Mouse (Mus musculus) hindbrain, embryonic 15.5 days (tissue): ENCODE data around the gene Mpg. TPM values are rescaled to one million over a fixed set of nuclear protein-coding genes. Genes with fewer than 3 reads are reported as not detected.

Source experiments
- ATAC-seq: fragments of 200-750 bp; cut with Nextera tagmentation; 2 replicates; pipeline ENCODE4 v1.8.0; 2017; ENCODE audit warnings: low read depth, moderate number of reproducible peaks, moderate TSS enrichment; ENCODE audit not compliant: low FRiP score
- H3K27ac ChIP-seq: fragments of 300-500 bp; sonication (generic); replicated peaks from 2 replicates; pipeline ENCODE4 v1.5.1; 2015; ENCODE audit warnings: mild to moderate bottlenecking, inconsistent platforms
- H3K27me3 ChIP-seq: fragments of 300-500 bp; sonication (generic); 2 replicates; pipeline ENCODE4 v1.6.1; 2015; ENCODE audit warnings: control low read depth, inconsistent platforms
- H3K36me3 ChIP-seq: fragments of 300-500 bp; sonication (generic); 2 replicates; pipeline ENCODE4 v1.6.1; 2015; ENCODE audit warnings: control low read depth, inconsistent platforms
- H3K4me1 ChIP-seq: fragments of 300-500 bp; sonication (generic); replicated peaks from 2 replicates; pipeline ENCODE4 v1.6.1; 2015; ENCODE audit warnings: control low read depth, inconsistent platforms
- H3K4me2 ChIP-seq: fragments of 300-500 bp; sonication (generic); 2 replicates; pipeline ENCODE4 v1.6.1; 2015; ENCODE audit warnings: moderate library complexity, mild to moderate bottlenecking, inconsistent platforms
- H3K4me3 ChIP-seq: fragments of 300-500 bp; sonication (generic); 2 replicates; pipeline ENCODE4 v1.5.1; 2015; ENCODE audit warnings: mild to moderate bottlenecking, inconsistent platforms
- H3K9ac ChIP-seq: fragments of 300-500 bp; sonication (generic); 2 replicates; pipeline ENCODE4 v1.6.1; 2015; ENCODE audit warnings: inconsistent platforms
- H3K9me3 ChIP-seq: fragments of 300-500 bp; sonication (generic); 2 replicates; pipeline ENCODE4 v1.6.1; 2016; ENCODE audit warnings: control low read depth, inconsistent platforms
- WGBS: fragments of 180-500 bp; shearing (Covaris S2); methylation state at CpG from one replicate; pipeline ENCODE4 v1.1.7; 2015; 5-methylcytosine and 5-hydroxymethylcytosine counted together
- polyA plus RNA-seq: library from polyadenylated mRNA; unstranded; fragments of >200 nt; fragmentation: Nextera tagmentation; extraction: Ambion mirVana; gene quantifications from 2 replicates; pipeline ENCODE4 v1.2.1, GENCODE M21; 2015

The Mpg gene
- polyA plus RNA-seq, 1 experiment from 2014 or later, result 36.9 TPM

GRCm38 (mm10) chr11:32236132-32236531, 9.8 kb downstream of the Mpg start:
- ATAC-seq, result 0 out of 2 replicates have a peak, but pooled peaks have one; percentile 9
- Histone ChIP-seq H3K4me3 (no peak overlapping the region), H3K27ac (peak overlapping the region; percentile 78), H3K4me2 (no peak overlapping the region), H3K27me3 (no peaks in the 10 kb centered on the region), H3K9me3 (no peaks in the 10 kb centered on the region), H3K36me3 (peaks cover 19% of the 10 kb centered on the region), H3K4me1 (peaks cover 48% of the 10 kb centered on the region), H3K9ac (no peak overlapping the region)
- 45% methylated on average over 2 of the region's 2 CpGs for WGBS

- H3K36me3 ChIP-seq, result peaks cover 16% of the 10 kb centered on the region
- peaks cover 48% of the 10 kb centered on the region for H3K4me1 ChIP-seq
Measured at GRCm38 (mm10) chr11:32236712-32237410, 10.6 kb downstream of the Mpg start.

GRCm38 (mm10) chr11:32237411-32237795, 11.1 kb downstream of the Mpg start:
- Histone ChIP-seq H3K9ac (no peak overlapping the region), H3K27me3 (no peaks in the 10 kb centered on the region), H3K9me3 (no peaks in the 10 kb centered on the region), H3K4me2 (no peak overlapping the region), H3K4me1 (peaks cover 48% of the 10 kb centered on the region), H3K27ac (peak overlapping the region; percentile 78; the same call in 1 of the 2 replicates), H3K4me3 (no peak overlapping the region), H3K36me3 (peaks cover 11% of the 10 kb centered on the region)
- no peak for ATAC-seq
- 93% methylated on average over 3 of the region's 3 CpGs for WGBS

More at GRCm38 (mm10) chr11:32236712-32237410, 10.6 kb downstream of the Mpg start:
- Histone ChIP-seq H3K4me2 (no peak overlapping the region), H3K9ac (no peak overlapping the region), H3K27me3 (no peaks in the 10 kb centered on the region), H3K27ac (peak overlapping the region; percentile 78), H3K9me3 (no peaks in the 10 kb centered on the region), H3K4me3 (no peak overlapping the region)
- 53% methylated on average over 9 of the region's 9 CpGs for WGBS
- no peak for ATAC-seq

- H3K27ac ChIP-seq, result no peak overlapping the region
- H3K9ac ChIP-seq, result no peak overlapping the region
- H3K9me3 ChIP-seq, result no peaks in the 10 kb centered on the region
- 62% methylated on average over 5 of the region's 5 CpGs for WGBS
- peaks cover 48% of the 10 kb centered on the region for H3K4me1 ChIP-seq
- peak; percentile 13; the same call in 1 of the 2 replicates for ATAC-seq
- no peak overlapping the region for H3K4me3 ChIP-seq
- no peak overlapping the region for H3K4me2 ChIP-seq
- H3K27me3 ChIP-seq, result no peaks in the 10 kb centered on the region
- H3K36me3 ChIP-seq, result peaks cover 10% of the 10 kb centered on the region
Measured at GRCm38 (mm10) chr11:32238093-32238860, 12.0 kb downstream of the Mpg start.

GRCm38 (mm10) chr11:32241391-32241790, 15.1 kb downstream of the Mpg start:
- no peak overlapping the region for H3K4me3 ChIP-seq
- no peaks in the 10 kb centered on the region for H3K9me3 ChIP-seq
- H3K36me3 ChIP-seq, result peaks cover 10% of the 10 kb centered on the region
- no peaks in the 10 kb centered on the region for H3K27me3 ChIP-seq
- no peak for ATAC-seq
- no peak overlapping the region for H3K9ac ChIP-seq
- H3K27ac ChIP-seq, result no peak overlapping the region
- H3K4me1 ChIP-seq, result peaks cover 20% of the 10 kb centered on the region
- H3K4me2 ChIP-seq, result no peak overlapping the region

GRCm38 (mm10) chr11:32242209-32242608, 15.9 kb downstream of the Mpg start:
- no peak for ATAC-seq
- Histone ChIP-seq H3K9ac (no peak overlapping the region), H3K9me3 (no peaks in the 10 kb centered on the region), H3K4me3 (no peak overlapping the region), H3K4me1 (peaks cover 12% of the 10 kb centered on the region), H3K27me3 (no peaks in the 10 kb centered on the region), H3K36me3 (peaks cover 13% of the 10 kb centered on the region), H3K27ac (no peak overlapping the region), H3K4me2 (no peak overlapping the region)
- WGBS, result 93% methylated on average over 3 of the region's 3 CpGs

GRCm38 (mm10) chr11:32243205-32243955, 17.1 kb downstream of the Mpg start:
- 0 out of 2 replicates have a peak overlapping the region, but pooled peaks have one; percentile 36 for H3K27ac ChIP-seq
- 74% methylated on average over 7 of the region's 7 CpGs for WGBS
- peaks cover 13% of the 10 kb centered on the region for H3K36me3 ChIP-seq
- H3K4me3 ChIP-seq, result no peak overlapping the region
- H3K9ac ChIP-seq, result no peak overlapping the region
- H3K9me3 ChIP-seq, result no peaks in the 10 kb centered on the region
- no peaks in the 10 kb centered on the region for H3K27me3 ChIP-seq
- ATAC-seq, result no peak
- peaks cover under 1% of the 10 kb centered on the region; the same call in 1 of the 2 replicates for H3K4me1 ChIP-seq
- no peak overlapping the region for H3K4me2 ChIP-seq

- peaks cover 17% of the 10 kb centered on the region for H3K36me3 ChIP-seq
- no peaks in the 10 kb centered on the region for H3K9me3 ChIP-seq
- WGBS, result 76% methylated on average over 3 of the region's 3 CpGs
- ATAC-seq, result no peak
- no peak overlapping the region for H3K4me2 ChIP-seq
- H3K4me3 ChIP-seq, result no peak overlapping the region
- no peaks in the 10 kb centered on the region for H3K4me1 ChIP-seq
- no peak overlapping the region; the same call in 1 of the 2 replicates for H3K27ac ChIP-seq
- H3K27me3 ChIP-seq, result no peaks in the 10 kb centered on the region
- H3K9ac ChIP-seq, result no peak overlapping the region
Measured at GRCm38 (mm10) chr11:32244064-32244463, 17.8 kb downstream of the Mpg start.

GRCm38 (mm10) chr11:32244617-32245016, 18.3 kb downstream of the Mpg start:
- WGBS, result 95% methylated on average over 1 of the region's 1 CpGs
- no peak overlapping the region for H3K4me3 ChIP-seq
- no peak overlapping the region for H3K4me2 ChIP-seq
- H3K36me3 ChIP-seq, result peaks cover 23% of the 10 kb centered on the region
- H3K27ac ChIP-seq, result no peak overlapping the region
- H3K9ac ChIP-seq, result no peak overlapping the region
- no peak for ATAC-seq
- H3K4me1 ChIP-seq, result no peaks in the 10 kb centered on the region
- no peaks in the 10 kb centered on the region for H3K27me3 ChIP-seq
- H3K9me3 ChIP-seq, result no peaks in the 10 kb centered on the region

- ATAC-seq, result no peak
- 97% methylated on average over 6 of the region's 6 CpGs for WGBS
- H3K9ac ChIP-seq, result no peak overlapping the region
- no peaks in the 10 kb centered on the region for H3K27me3 ChIP-seq
- H3K36me3 ChIP-seq, result peaks cover 27% of the 10 kb centered on the region
- no peak overlapping the region for H3K27ac ChIP-seq
- no peaks in the 10 kb centered on the region for H3K9me3 ChIP-seq
- H3K4me2 ChIP-seq, result no peak overlapping the region
- H3K4me1 ChIP-seq, result no peaks in the 10 kb centered on the region
- H3K4me3 ChIP-seq, result no peak overlapping the region
Measured at GRCm38 (mm10) chr11:32245614-32246013, 19.3 kb downstream of the Mpg start.

- Histone ChIP-seq H3K36me3 (peaks cover 24% of the 10 kb centered on the region), H3K4me2 (no peak overlapping the region), H3K27ac (no peak overlapping the region), H3K27me3 (no peaks in the 10 kb centered on the region), H3K9me3 (no peaks in the 10 kb centered on the region), H3K9ac (no peak overlapping the region), H3K4me1 (no peaks in the 10 kb centered on the region), H3K4me3 (no peak overlapping the region)
- no peak for ATAC-seq
Measured at GRCm38 (mm10) chr11:32247068-32247467, 20.8 kb downstream of the Mpg start.

GRCm38 (mm10) chr11:32248350-32248749, 22.0 kb downstream of the Mpg start:
- 87% methylated on average over 3 of the region's 3 CpGs for WGBS
- Histone ChIP-seq H3K36me3 (peaks cover 36% of the 10 kb centered on the region), H3K4me2 (no peak overlapping the region), H3K27ac (no peak overlapping the region), H3K9me3 (no peaks in the 10 kb centered on the region), H3K27me3 (no peaks in the 10 kb centered on the region), H3K9ac (no peak overlapping the region), H3K4me1 (no peaks in the 10 kb centered on the region), H3K4me3 (no peak overlapping the region)
- ATAC-seq, result no peak
